Mouse (Mus musculus): ENCODE measurements around the gene Evi5. TPM values are rescaled to one million over a fixed set of nuclear protein-coding genes. Genes with fewer than 3 reads are reported as not detected.

The Evi5 gene
- polyA plus RNA-seq, 1 experiment: 37.2 TPM

DNA sequence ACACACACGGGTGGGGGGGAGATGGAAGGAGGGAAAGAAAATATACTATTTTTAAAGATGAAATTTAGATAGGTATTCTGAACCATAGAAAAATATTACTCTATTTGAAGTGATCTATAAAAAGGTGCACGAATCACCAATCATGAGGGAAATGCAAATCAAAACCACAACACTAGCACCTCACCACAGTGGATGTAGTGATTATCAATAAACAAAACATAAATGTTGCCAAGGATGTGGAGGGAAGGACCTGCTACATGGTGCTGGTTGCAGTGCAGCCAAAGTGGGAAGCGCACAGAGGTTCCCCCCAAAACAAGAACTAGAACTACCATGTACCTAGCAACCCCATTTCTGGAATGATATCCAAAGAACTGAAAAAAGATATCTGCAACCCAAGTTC lies 179.9 kb downstream of the Evi5 start:
- H3K4me3 ChIP-seq (replicated peaks; ENCODE audit: insufficient read depth, low read depth, low read length): no peak overlapping the region
- no peaks in the 10 kb centered on the region for H3K27me3 ChIP-seq (ENCODE audit: control insufficient read depth, insufficient read depth, low read length)
- TF ChIP-seq CTCF (IDR thresholded peaks at IDR 0.05; ENCODE audit: borderline replicate concordance, insufficient read depth, low read depth, low read length) (no peak), POLR2A (IDR thresholded peaks at IDR 0.05; ENCODE audit: borderline replicate concordance, insufficient read depth, low read length) (no peak)
- DNase-seq: no peak
- no peak overlapping the region for H3K27ac ChIP-seq (ENCODE audit: insufficient read depth, low read length)
- H3K4me1 ChIP-seq (ENCODE audit: control insufficient read depth, insufficient read depth, low read length): no peaks in the 10 kb centered on the region
- WGBS: 77% methylated on average over 3 of the region's 3 CpGs

Other genes starting within 250 kb of the Evi5 start
- not detected in 2 replicates for gene Gfi1, start 149.1 kb downstream of the Evi5 start, polyA plus RNA-seq (2012; rRNA removed)
- not detected in 2 replicates for gene Ube2d2b, start 45.0 kb downstream of the Evi5 start, polyA plus RNA-seq (2012; rRNA removed)
- gene Rpl5, start 25.4 kb upstream of the Evi5 start, polyA plus RNA-seq (2012; rRNA removed): 75.5 and 81.9 TPM in 2 replicates
- gene Fam69a, start 112.0 kb upstream of the Evi5 start, polyA plus RNA-seq (2012; rRNA removed): 30.9 and 32.4 TPM in 2 replicates
- gene Mtf2, start 190.6 kb upstream of the Evi5 start, polyA plus RNA-seq (2012; rRNA removed): 43.4 and 45.7 TPM in 2 replicates